Mouse (Mus musculus): Measurements from ENCODE around the gene Ireb2. TPM values are rescaled to one million over a fixed set of nuclear protein-coding genes. Genes with fewer than 3 reads are reported as not detected.

Ireb2 gene
- polyA plus RNA-seq, 1 experiment from 2014 or later = 14.5 TPM

GRCm38 (mm10) chr9:54931765-54932164, 68.2 kb downstream of the Ireb2 start:
- Histone ChIP-seq H3K4me3 (ENCODE audit: inconsistent target) (no peak overlapping the region), H3K36me3 (ENCODE audit: inconsistent target) (no peaks in the 10 kb centered on the region), H3K27ac (no peak overlapping the region), H3K79me2 (ENCODE audit: inconsistent target) (no peaks in the 10 kb centered on the region)
- WGBS (ENCODE audit: missing documents) = 25% methylated on average over 1 of the region's 1 CpGs

GRCm38 (mm10) chr9:54932379-54932778, 68.8 kb downstream of the Ireb2 start:
- H3K36me3 ChIP-seq (ENCODE audit: inconsistent target) = no peaks in the 10 kb centered on the region
- H3K79me2 ChIP-seq (ENCODE audit: inconsistent target) = no peaks in the 10 kb centered on the region
- WGBS (ENCODE audit: missing documents) = 96% methylated on average over 2 of the region's 2 CpGs
- no peak overlapping the region for H3K27ac ChIP-seq
- H3K4me3 ChIP-seq (ENCODE audit: inconsistent target) = no peak overlapping the region

GRCm38 (mm10) chr9:54942071-54942470, 78.5 kb downstream of the Ireb2 start:
- Histone ChIP-seq H3K36me3 (ENCODE audit: inconsistent target) (no peaks in the 10 kb centered on the region), H3K79me2 (ENCODE audit: inconsistent target) (no peaks in the 10 kb centered on the region), H3K27ac (no peak overlapping the region), H3K4me3 (ENCODE audit: inconsistent target) (no peak overlapping the region)
- 93% methylated on average over 4 of the region's 4 CpGs for WGBS (ENCODE audit: missing documents)

- WGBS (ENCODE audit: missing documents) = 82% methylated on average over 2 of the region's 2 CpGs
- H3K36me3 ChIP-seq (ENCODE audit: inconsistent target) = no peaks in the 10 kb centered on the region
- no peak overlapping the region for H3K4me3 ChIP-seq (ENCODE audit: inconsistent target)
- no peaks in the 10 kb centered on the region for H3K79me2 ChIP-seq (ENCODE audit: inconsistent target)
- H3K27ac ChIP-seq = no peak overlapping the region
Observed at GRCm38 (mm10) chr9:54944467-54944866, 80.9 kb downstream of the Ireb2 start.

GRCm38 (mm10) chr9:54946256-54946655, 82.7 kb downstream of the Ireb2 start:
- Histone ChIP-seq H3K79me2 (ENCODE audit: inconsistent target) (peaks cover 3% of the 10 kb centered on the region), H3K36me3 (ENCODE audit: inconsistent target) (no peaks in the 10 kb centered on the region), H3K4me3 (ENCODE audit: inconsistent target) (no peak overlapping the region), H3K27ac (no peak overlapping the region)
- 89% methylated on average over 16 of the region's 16 CpGs for WGBS (ENCODE audit: missing documents)

GRCm38 (mm10) chr9:54949465-54949864, 85.9 kb downstream of the Ireb2 start:
- Histone ChIP-seq H3K79me2 (ENCODE audit: inconsistent target) (peaks cover 26% of the 10 kb centered on the region), H3K4me3 (ENCODE audit: inconsistent target) (no peak overlapping the region), H3K36me3 (ENCODE audit: inconsistent target) (peaks cover 18% of the 10 kb centered on the region; the same call in 1 of the 2 replicates), H3K27ac (no peak overlapping the region)

GRCm38 (mm10) chr9:54950162-54950561, 86.6 kb downstream of the Ireb2 start:
- Histone ChIP-seq H3K36me3 (ENCODE audit: inconsistent target) (peaks cover 20% of the 10 kb centered on the region; the same call in 1 of the 2 replicates), H3K27ac (peak overlapping the region; percentile 65), H3K4me3 (ENCODE audit: inconsistent target) (peak overlapping the region; percentile 77), H3K79me2 (ENCODE audit: inconsistent target) (peaks cover 26% of the 10 kb centered on the region)
- WGBS (ENCODE audit: missing documents) = 33% methylated on average over 6 of the region's 8 CpGs

- Histone ChIP-seq H3K4me3 (ENCODE audit: inconsistent target) (peak within 1 kb of the TSS; percentile 77), H3K36me3 (ENCODE audit: inconsistent target) (peaks cover 26% of the 10 kb centered on the region), H3K27ac (peak within 1 kb of the TSS; percentile 65), H3K79me2 (ENCODE audit: inconsistent target) (peaks cover 26% of the 10 kb centered on the region)
- WGBS (ENCODE audit: missing documents) = 2% methylated on average over 49 of the region's 65 CpGs
Observed at GRCm38 (mm10) chr9:54950575-54951321, 87.2 kb downstream of the Ireb2 start, which contains the start of the genes Psma4 and AY074887. TSS of gene Psma4 (plus strand) at chr9:54950790. TSS of gene AY074887 (minus strand) at chr9:54950998.

- Histone ChIP-seq H3K4me3 (ENCODE audit: inconsistent target) (no peak overlapping the region), H3K27ac (no peak overlapping the region), H3K36me3 (ENCODE audit: inconsistent target) (peaks cover 33% of the 10 kb centered on the region), H3K79me2 (ENCODE audit: inconsistent target) (no peaks in the 10 kb centered on the region)
- WGBS (ENCODE audit: missing documents) = 22% methylated on average over 4 of the region's 4 CpGs
Observed at GRCm38 (mm10) chr9:54961059-54961458, 97.5 kb downstream of the Ireb2 start.

Other genes with a start within 250 kb of the Ireb2 start
- gene Acsbg1, start 201.9 kb upstream of the Ireb2 start, polyA plus RNA-seq (2018) = not detected in 3 replicates
- gene Dnaja4, start 164.9 kb upstream of the Ireb2 start, polyA plus RNA-seq (2018) = 0.11 to 0.69 TPM (median 0.31 TPM) in 3 replicates
- gene Wdr61, start 129.3 kb upstream of the Ireb2 start, polyA plus RNA-seq (2018) = 42.4 to 61.6 TPM (median 42.5 TPM) in 3 replicates
- not detected in 3 replicates for gene Crabp1, start 99.0 kb upstream of the Ireb2 start, polyA plus RNA-seq (2018)
- gene Hykk, start 53.5 kb downstream of the Ireb2 start, polyA plus RNA-seq (2018) = 0.05 to 0.30 TPM (median 0.21 TPM) in 3 replicates
- gene Psma4, start 87.0 kb downstream of the Ireb2 start, polyA plus RNA-seq (2018) = 158 to 208 TPM (median 197 TPM) in 3 replicates
- not detected in 3 replicates for gene AY074887, start 87.2 kb downstream of the Ireb2 start, polyA plus RNA-seq (2018)
- not detected in 3 replicates for gene Chrna5, start 117.1 kb downstream of the Ireb2 start, polyA plus RNA-seq (2018)
- not detected in 3 replicates for gene Chrna3, start 162.8 kb downstream of the Ireb2 start, polyA plus RNA-seq (2018)
- gene Chrnb4, start 185.0 kb downstream of the Ireb2 start, polyA plus RNA-seq (2018) = not detected in 3 replicates

Data from macrophage (primary cell).